In the genomic region with DNA sequence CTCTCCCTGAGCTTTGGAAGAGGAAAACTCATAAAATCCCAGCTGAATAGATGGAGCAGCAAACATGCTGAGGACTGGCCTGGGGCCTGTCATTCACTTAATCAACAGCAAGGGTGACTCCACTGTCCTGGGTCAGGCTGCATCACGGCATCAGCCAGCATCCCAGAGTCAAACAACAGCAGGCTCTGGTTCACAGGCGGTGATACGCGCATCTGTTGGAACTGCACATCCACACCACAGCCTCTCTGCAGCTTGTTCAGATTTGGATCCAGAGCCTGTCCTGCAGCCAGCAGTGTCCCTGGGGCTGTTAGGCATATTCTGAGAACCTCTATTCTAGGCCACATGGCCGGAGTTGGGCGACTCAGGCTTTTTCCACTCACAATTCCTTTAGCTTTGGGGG, we compare ENCODE assay signal across 11 mouse cellular contexts. TPM values are rescaled to one million over a fixed set of nuclear protein-coding genes. Genes with fewer than 3 reads are reported as not detected.
DNase-seq lines count a peak whose midpoint lies in the region; ATAC-seq and TF ChIP-seq lines count a peak whose summit lies in the region.
"Had no signal": no experiment of that assay in that cellular context is flagged by ENCODE, and none has a peak within 500 bp of the region (broad histone marks: within the 10 kb centered on the region; RNA-seq: fewer than 3 reads in every experiment).

No protein-coding gene starts in this region.

- no peaks in the 10 kb centered on the region for H3K36me3 ChIP-seq in lung, postnatal 0 days (ENCODE audit: insufficient read depth, low read length)
- no peaks in the 10 kb centered on the region for H3K36me3 ChIP-seq in stomach, embryonic 16.5 days (ENCODE audit: control insufficient read depth, insufficient read depth, low read length)
- H3K36me3 ChIP-seq in forebrain, embryonic 15.5 days, result no peaks in the 10 kb centered on the region
- H3K36me3 ChIP-seq: hindbrain, embryonic 12.5 days; liver, embryonic 15.5 days; midbrain, embryonic 15.5 days had no signal

- DNase-seq in cerebellum, adult 2 months, result peak; percentile 18 to 35
- DNase-seq in cerebellum, adult 11 months, result no peak
- DNase-seq in lung, postnatal 0 days (ENCODE audit: low spot score), result no peak
- no peak for DNase-seq in lung, adult 2 months
- DNase-seq in heart, adult 8-10 months (ENCODE audit: low spot score), result peak; percentile 78
- DNase-seq in frontal cortex, postnatal 36 days (ENCODE audit: low spot score in 2 of 2), result no peak

- TF ChIP-seq POLR2A in cerebellum, adult 2 months (IDR thresholded peaks at IDR 0.05; ENCODE audit: borderline replicate concordance, insufficient read depth, low read length), result no peak
- TF ChIP-seq POLR2A in lung, adult 2 months (IDR thresholded peaks at IDR 0.05; ENCODE audit: borderline replicate concordance, extremely low read depth, low read depth, low read length), result no peak

- WGBS in cerebellum, adult 2 months, result 32% methylated on average over 6 of the region's 6 CpGs
- WGBS in lung, postnatal 0 days, result 74% methylated on average over 6 of the region's 6 CpGs
- WGBS in lung, adult 2 months, result 66% methylated on average over 6 of the region's 6 CpGs
- WGBS in stomach, embryonic 16.5 days, result 71% methylated on average over 6 of the region's 6 CpGs
- WGBS in forebrain, embryonic 15.5 days, result 82% methylated on average over 6 of the region's 6 CpGs

- ATAC-seq in lung, postnatal 0 days, result peak; percentile 32; the same call in 1 of the 2 replicates
- peak; percentile 54; the same call in 1 of the 2 replicates for ATAC-seq in stomach, embryonic 16.5 days (ENCODE audit: insufficient read depth, low FRiP score)
- no peak for ATAC-seq in forebrain, embryonic 15.5 days (replicated peaks)
- ATAC-seq: midbrain, embryonic 15.5 days had no signal

- no peak overlapping the region for H3K4me3 ChIP-seq in cerebellum, adult 2 months (replicated peaks; ENCODE audit: insufficient read depth, low read depth, low read length)
- no peak overlapping the region for H3K4me3 ChIP-seq in lung, postnatal 0 days (ENCODE audit: low read depth, low read length)
- no peak overlapping the region for H3K4me3 ChIP-seq in lung, adult 2 months (replicated peaks; ENCODE audit: extremely low read depth, low read depth, low read length)
- no peak overlapping the region for H3K4me3 ChIP-seq in stomach, embryonic 16.5 days (replicated peaks; ENCODE audit: low read length)
- H3K4me3 ChIP-seq in forebrain, embryonic 15.5 days, result no peak overlapping the region
- H3K4me3 ChIP-seq: hindbrain, embryonic 12.5 days; liver, embryonic 15.5 days; midbrain, embryonic 15.5 days had no signal

- H3K9me3 ChIP-seq in lung, postnatal 0 days (ENCODE audit: low read length), result no peaks in the 10 kb centered on the region
- H3K9me3 ChIP-seq in stomach, embryonic 16.5 days (replicated peaks; ENCODE audit: control insufficient read depth, low read length), result no peaks in the 10 kb centered on the region; the same call in 1 of the 2 replicates
- no peaks in the 10 kb centered on the region; the same call in 1 of the 2 replicates for H3K9me3 ChIP-seq in forebrain, embryonic 15.5 days
- H3K9me3 ChIP-seq: hindbrain, embryonic 12.5 days; liver, embryonic 15.5 days; midbrain, embryonic 15.5 days had no signal

- H3K4me1 ChIP-seq in cerebellum, adult 2 months (ENCODE audit: control insufficient read depth, insufficient read depth, low read length), result no peaks in the 10 kb centered on the region
- no peaks in the 10 kb centered on the region for H3K4me1 ChIP-seq in lung, postnatal 0 days (ENCODE audit: insufficient read depth, low read depth, low read length)
- peaks cover 2% of the 10 kb centered on the region; the same call in 1 of the 2 replicates for H3K4me1 ChIP-seq in lung, adult 2 months (ENCODE audit: control insufficient read depth, insufficient read depth, low read length)
- peaks cover 12% of the 10 kb centered on the region; the same call in 1 of the 2 replicates for H3K4me1 ChIP-seq in stomach, embryonic 16.5 days (ENCODE audit: control insufficient read depth, insufficient read depth, low read length)
- H3K4me1 ChIP-seq in forebrain, embryonic 15.5 days, result no peaks in the 10 kb centered on the region
- H3K4me1 ChIP-seq: midbrain, embryonic 15.5 days had no signal

- H3K9ac ChIP-seq in lung, postnatal 0 days (replicated peaks; ENCODE audit: low read depth), result no peak overlapping the region
- H3K9ac ChIP-seq in stomach, embryonic 16.5 days (ENCODE audit: low read length), result no peak overlapping the region
- no peak overlapping the region for H3K9ac ChIP-seq in forebrain, embryonic 15.5 days (replicated peaks)
- H3K9ac ChIP-seq: hindbrain, embryonic 12.5 days; liver, embryonic 15.5 days; midbrain, embryonic 15.5 days had no signal

- TF ChIP-seq EP300 in lung, postnatal 0 days (IDR thresholded peaks at IDR 0.05), result no peak

- no peak overlapping the region for H3K27ac ChIP-seq in cerebellum, adult 2 months (ENCODE audit: insufficient read depth, low read length)
- no peak overlapping the region for H3K27ac ChIP-seq in lung, postnatal 0 days (ENCODE audit: low read length)
- H3K27ac ChIP-seq in stomach, embryonic 16.5 days (ENCODE audit: low read length), result peak overlapping the region; percentile 39; the same call in 1 of the 2 replicates
- H3K27ac ChIP-seq in forebrain, embryonic 15.5 days (replicated peaks), result no peak overlapping the region
- H3K27ac ChIP-seq: hindbrain, embryonic 12.5 days; liver, embryonic 15.5 days; midbrain, embryonic 15.5 days had no signal

- H3K27me3 ChIP-seq in cerebellum, adult 2 months (ENCODE audit: control insufficient read depth, insufficient read depth, low read length), result no peaks in the 10 kb centered on the region
- H3K27me3 ChIP-seq in lung, postnatal 0 days (replicated peaks; ENCODE audit: insufficient read depth, low read length), result no peaks in the 10 kb centered on the region
- no peaks in the 10 kb centered on the region for H3K27me3 ChIP-seq in stomach, embryonic 16.5 days (ENCODE audit: control insufficient read depth, insufficient read depth, low read length)
- no peaks in the 10 kb centered on the region for H3K27me3 ChIP-seq in forebrain, embryonic 15.5 days
- H3K27me3 ChIP-seq: hindbrain, embryonic 12.5 days; liver, embryonic 15.5 days; midbrain, embryonic 15.5 days had no signal

- no peak for TF ChIP-seq CTCF in cerebellum, adult 2 months (IDR thresholded peaks at IDR 0.05; ENCODE audit: borderline replicate concordance, insufficient read depth, low read depth, low read length)
- TF ChIP-seq CTCF in lung, postnatal 0 days (IDR thresholded peaks at IDR 0.05), result no peak
- no peak for TF ChIP-seq CTCF in lung, adult 2 months (IDR thresholded peaks at IDR 0.05; ENCODE audit: insufficient read depth, low read length)

- H3K4me2 ChIP-seq in lung, postnatal 0 days (replicated peaks; ENCODE audit: low read depth, low read length), result no peak overlapping the region
- H3K4me2 ChIP-seq in stomach, embryonic 16.5 days (ENCODE audit: low read depth, low read length), result no peak overlapping the region
- H3K4me2 ChIP-seq in forebrain, embryonic 15.5 days (replicated peaks), result no peak overlapping the region
- H3K4me2 ChIP-seq: hindbrain, embryonic 12.5 days; liver, embryonic 15.5 days; midbrain, embryonic 15.5 days had no signal

RNA-seq across cellular contexts. Expression of a gene that starts 32.1 kb away (rescaled TPM):
- polyA plus RNA-seq in cerebellum, adult 2 months (2012; rRNA removed), result 6.5 and 6.7 TPM in 2 replicates
- polyA plus RNA-seq in lung, postnatal 0 days (2015; fragmentation: Nextera tagmentation; extraction: Ambion mirVana), result 6.8 and 8.1 TPM in 2 replicates
- 2.6 and 3.9 TPM in 2 replicates for polyA plus RNA-seq in lung, adult 2 months (2012; rRNA removed)
- 10 to 100 TPM; 14.5 to 18.5 (median 17.3) TPM for total RNA-seq in heart, adult 8-10 months (2022)
- polyA plus RNA-seq in stomach, embryonic 16.5 days (2015; fragmentation: Nextera tagmentation; extraction: Ambion mirVana), result 18.3 and 20.0 TPM in 2 replicates
- 10.9 and 12.8 TPM in 2 replicates for polyA plus RNA-seq in forebrain, embryonic 15.5 days (2015; fragmentation: Nextera tagmentation; extraction: Ambion mirVana)

RNA-seq across cellular contexts. Expression of a gene that starts 32.4 kb away (rescaled TPM):
- polyA plus RNA-seq in cerebellum, adult 2 months (2012; rRNA removed), result 72.8 and 76.9 TPM in 2 replicates
- polyA plus RNA-seq in lung, postnatal 0 days (2015; fragmentation: Nextera tagmentation; extraction: Ambion mirVana), result 61.2 and 68.5 TPM in 2 replicates
- 29.7 and 34.7 TPM in 2 replicates for polyA plus RNA-seq in lung, adult 2 months (2012; rRNA removed)
- 10 to 100 TPM; 56.1 to 62.3 (median 59.5) TPM for total RNA-seq in heart, adult 8-10 months (2022)
- 106 and 109 TPM in 2 replicates for polyA plus RNA-seq in stomach, embryonic 16.5 days (2015; fragmentation: Nextera tagmentation; extraction: Ambion mirVana)
- polyA plus RNA-seq in forebrain, embryonic 15.5 days (2015; fragmentation: Nextera tagmentation; extraction: Ambion mirVana), result 58.8 and 62.4 TPM in 2 replicates

Comparison
In these comparisons a context has a peak if more than half of its experiments do, and no peak if none do; other contexts are left out.
1. DNase-seq: peak in cerebellum, adult 2 months (2 of 2) and heart, adult 8-10 months (single experiment); none in cerebellum, adult 11 months (single experiment), lung, postnatal 0 days (single experiment), lung, adult 2 months (single experiment) and frontal cortex, postnatal 36 days (0 of 2).